Mouse (Mus musculus) kidney, postnatal 0 days (tissue): ENCODE results near the gene Id3. TPM values are rescaled to one million over a fixed set of nuclear protein-coding genes. Genes with fewer than 3 reads are reported as not detected.

ENCODE experiments used
- ATAC-seq: fragments of 200-750 bp; cut with Nextera tagmentation; replicated peaks from 2 replicates; pipeline ENCODE4 v1.8.0; 2017; ENCODE audit warnings: low read depth, moderate number of reproducible peaks, moderate TSS enrichment, moderate library complexity; ENCODE audit not compliant: low FRiP score
- DNase-seq: peaks from one replicate; pipeline ENCODE4 v3.0.0-alpha.2; 2016; ENCODE audit warnings: low spot score
- H3K27ac ChIP-seq: fragments of 300-500 bp; sonication (generic); 2 replicates; pipeline ENCODE4 v1.5.1; 2014; ENCODE audit warnings: mild to moderate bottlenecking
- H3K27me3 ChIP-seq: fragments of 300-500 bp; sonication (generic); 2 replicates; pipeline ENCODE4 v1.6.1; 2014; ENCODE audit warnings: low read length, mixed read lengths; ENCODE audit not compliant: insufficient read depth
- H3K36me3 ChIP-seq: fragments of 300-500 bp; sonication (generic); 2 replicates; pipeline ENCODE4 v1.6.1; 2014; ENCODE audit warnings: low read length, mixed read lengths; ENCODE audit not compliant: insufficient read depth
- H3K4me1 ChIP-seq: fragments of 300-500 bp; sonication (generic); replicated peaks from 2 replicates; pipeline ENCODE4 v1.6.1; 2014; ENCODE audit warnings: antibody characterized with exemption, low read length, mixed read lengths; ENCODE audit not compliant: insufficient read depth
- H3K4me2 ChIP-seq: fragments of 300-500 bp; sonication (generic); 2 replicates; pipeline ENCODE4 v1.6.1; 2014; ENCODE audit warnings: mild to moderate bottlenecking, low read length, moderate library complexity, mixed read lengths
- H3K4me3 ChIP-seq: fragments of 300-500 bp; sonication (generic); replicated peaks from 2 replicates; pipeline ENCODE4 v1.5.1; 2014; ENCODE audit warnings: low read depth, low read length
- H3K9ac ChIP-seq: fragments of 300-500 bp; sonication (generic); 2 replicates; pipeline ENCODE4 v1.6.1; 2014; ENCODE audit warnings: low read depth, low read length
- H3K9me3 ChIP-seq: fragments of 300-500 bp; sonication (generic); replicated peaks from 2 replicates; pipeline ENCODE4 v1.6.1; 2016; ENCODE audit warnings: low read length, inconsistent platforms, mixed read lengths
- CTCF ChIP-seq: IDR thresholded peaks from 2 replicates; pipeline ENCODE4 v1.5.1; 2016; ENCODE audit warnings: antibody characterized with exemption, low read depth, mild to moderate bottlenecking, moderate library complexity
- WGBS: fragments of 180-500 bp; shearing (Covaris S2); extraction: QIAGEN DNeasy Blood & Tissue Kit; methylation state at CpG from one replicate; pipeline ENCODE4 v1.1.7; 2014; 5-methylcytosine and 5-hydroxymethylcytosine counted together
- polyA plus RNA-seq: library from polyadenylated mRNA; unstranded; fragments of >200 nt; fragmentation: Nextera tagmentation; extraction: Ambion mirVana; gene quantifications from 2 replicates; pipeline ENCODE4 v1.2.1, GENCODE M21; 2015

The Id3 gene
- polyA plus RNA-seq, 1 experiment from 2014 or later: 829 TPM

DNA sequence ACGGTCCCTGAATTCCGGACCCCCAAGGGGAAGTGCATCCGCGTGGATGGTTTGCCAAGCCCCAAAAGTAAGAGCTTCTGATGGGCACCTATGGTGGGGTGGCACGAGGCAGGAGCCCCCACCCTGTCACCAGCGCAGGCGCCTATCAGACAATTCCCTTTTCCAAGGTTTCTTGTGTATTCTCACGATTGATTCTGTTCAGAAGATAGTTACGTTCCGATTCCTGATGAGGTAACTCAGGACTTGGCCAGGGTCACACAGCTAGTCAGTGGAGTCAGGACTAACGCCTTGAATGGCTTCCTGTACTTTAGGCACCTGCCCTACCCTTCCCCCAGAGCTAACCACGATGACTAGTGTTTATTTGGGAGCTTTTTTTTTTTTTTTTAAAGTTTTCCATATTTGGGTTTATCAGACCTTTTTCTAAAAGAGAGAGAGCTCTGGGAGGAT, 35.2 kb downstream of the Id3 start:
- H3K27me3 ChIP-seq: no peaks in the 10 kb centered on the region
- H3K4me1 ChIP-seq: peaks cover 3% of the 10 kb centered on the region
- no peak overlapping the region for H3K9ac ChIP-seq
- no peak overlapping the region for H3K4me2 ChIP-seq
- no peak for ATAC-seq
- H3K27ac ChIP-seq: no peak overlapping the region; the same call in 1 of the 2 replicates
- no peak for TF ChIP-seq CTCF
- H3K4me3 ChIP-seq: no peak overlapping the region
- H3K9me3 ChIP-seq: no peaks in the 10 kb centered on the region
- no peak for DNase-seq
- no peaks in the 10 kb centered on the region for H3K36me3 ChIP-seq
- WGBS: 78% methylated on average over 12 of the region's 12 CpGs

DNA sequence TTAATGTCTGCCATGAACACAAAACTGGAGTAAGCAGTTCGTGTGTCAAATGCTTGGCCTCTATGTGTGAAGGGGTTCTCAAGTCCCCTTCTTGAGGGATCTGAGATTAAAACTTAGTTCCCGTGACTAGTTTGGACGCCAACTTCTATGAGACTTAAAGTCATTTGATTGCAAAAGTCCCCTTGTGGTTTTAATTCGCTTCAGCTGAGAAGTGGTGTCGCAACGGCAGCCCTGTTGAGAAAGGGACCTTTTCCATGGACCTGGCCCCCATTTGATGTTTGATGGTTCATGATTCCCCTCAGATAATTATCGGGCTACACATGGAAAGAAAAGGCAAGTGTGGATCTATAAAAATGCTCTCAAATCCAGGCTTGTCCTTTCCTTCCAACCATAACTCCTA, 36.2 kb downstream of the Id3 start:
- no peak for DNase-seq
- ATAC-seq: no peak
- no peaks in the 10 kb centered on the region for H3K27me3 ChIP-seq
- H3K9ac ChIP-seq: no peak overlapping the region
- no peaks in the 10 kb centered on the region for H3K9me3 ChIP-seq
- H3K27ac ChIP-seq: no peak overlapping the region; the same call in 1 of the 2 replicates
- no peak overlapping the region for H3K4me3 ChIP-seq
- no peaks in the 10 kb centered on the region for H3K36me3 ChIP-seq
- WGBS: 92% methylated on average over 7 of the region's 7 CpGs
- H3K4me1 ChIP-seq: no peaks in the 10 kb centered on the region; the same call in none of the 2 replicates
- no peak for TF ChIP-seq CTCF
- peak overlapping the region; percentile 59; the same call in 1 of the 2 replicates for H3K4me2 ChIP-seq

DNA sequence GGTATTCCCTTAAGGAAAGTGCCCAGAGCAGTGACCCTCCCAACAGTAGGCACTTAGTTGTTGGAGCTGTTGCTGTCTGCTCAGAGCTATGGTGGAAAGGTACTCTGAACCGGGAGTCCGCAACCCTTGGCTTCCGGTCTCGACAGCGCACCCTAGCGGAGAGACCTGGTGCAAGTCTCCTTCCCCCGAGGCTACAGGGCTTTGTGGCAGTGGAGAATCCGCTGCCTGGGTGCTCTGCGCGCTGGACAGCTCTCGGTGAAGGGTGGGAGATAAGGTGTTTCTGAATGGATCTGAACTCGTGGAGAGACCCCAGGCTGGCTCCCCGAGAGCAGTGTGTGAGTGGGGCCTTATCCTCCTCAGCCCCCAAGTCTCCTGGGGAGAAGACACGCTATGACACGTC, 36.7 kb downstream of the Id3 start:
- peak; percentile 91 for DNase-seq
- Histone ChIP-seq H3K9me3 (no peaks in the 10 kb centered on the region), H3K9ac (peak overlapping the region; percentile 46), H3K27ac (peak overlapping the region; percentile 63; the same call in 1 of the 2 replicates), H3K4me3 (peak overlapping the region; percentile 30; the same call in 1 of the 2 replicates), H3K4me1 (no peaks in the 10 kb centered on the region; the same call in none of the 2 replicates), H3K36me3 (no peaks in the 10 kb centered on the region), H3K4me2 (peak overlapping the region; percentile 59), H3K27me3 (no peaks in the 10 kb centered on the region)
- peak; percentile 31; the same call in 1 of the 2 replicates for ATAC-seq
- WGBS: 11% methylated on average over 15 of the region's 15 CpGs
- TF ChIP-seq CTCF: peak; percentile 87

DNA sequence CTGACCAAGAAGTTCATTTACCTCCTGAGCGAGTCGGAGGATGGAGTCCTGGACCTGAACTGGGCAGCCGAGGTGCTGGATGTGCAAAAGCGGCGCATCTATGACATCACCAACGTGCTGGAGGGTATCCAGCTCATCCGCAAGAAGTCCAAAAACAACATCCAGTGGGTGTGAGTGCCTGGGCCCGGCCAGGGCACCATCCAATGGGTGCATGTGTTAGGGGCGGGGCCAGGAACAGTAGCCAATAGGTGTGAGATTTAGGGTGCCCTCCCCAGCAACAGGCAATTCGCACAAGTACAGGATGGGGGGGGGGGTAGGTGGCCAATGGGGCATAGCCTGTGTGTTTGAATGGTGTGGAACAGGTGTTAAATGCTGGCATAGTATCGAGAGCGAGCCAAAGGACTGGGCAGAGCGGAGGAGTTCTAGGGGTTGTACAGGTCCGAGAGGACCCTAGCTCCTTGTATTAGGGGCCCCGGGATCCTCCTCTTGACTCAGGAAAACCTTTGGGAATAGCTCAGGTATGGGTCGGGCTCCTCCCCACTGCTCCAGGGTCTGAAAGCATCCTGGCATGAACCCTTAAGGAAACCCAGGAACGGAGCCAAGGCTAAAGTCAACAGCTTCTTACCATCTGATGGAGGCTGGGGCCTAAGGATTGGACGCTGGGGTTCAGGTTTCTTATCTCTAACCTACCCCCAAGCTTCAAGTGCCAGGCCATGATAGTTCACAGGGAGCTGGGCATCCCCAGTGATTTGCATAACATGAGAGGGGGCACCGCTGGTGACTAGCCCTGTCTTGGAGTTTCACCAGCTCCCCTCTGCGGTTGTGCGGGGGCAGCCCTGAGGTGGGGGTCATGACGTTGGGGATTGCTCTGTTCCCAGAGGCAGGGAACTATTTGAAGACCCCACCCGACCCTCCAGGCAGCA, 37.4 kb downstream of the Id3 start:
- Histone ChIP-seq H3K27me3 (no peaks in the 10 kb centered on the region), H3K4me2 (peak overlapping the region; percentile 59), H3K27ac (peak overlapping the region; percentile 63; the same call in 1 of the 2 replicates), H3K9ac (peak overlapping the region; percentile 46), H3K36me3 (no peaks in the 10 kb centered on the region), H3K4me1 (no peaks in the 10 kb centered on the region; the same call in none of the 2 replicates), H3K9me3 (no peaks in the 10 kb centered on the region), H3K4me3 (peak overlapping the region; percentile 30; the same call in 1 of the 2 replicates)
- 20% methylated on average over 23 of the region's 23 CpGs for WGBS
- peak; percentile 90 for ATAC-seq
- peak; percentile 84 for DNase-seq
- no peak for TF ChIP-seq CTCF

DNA sequence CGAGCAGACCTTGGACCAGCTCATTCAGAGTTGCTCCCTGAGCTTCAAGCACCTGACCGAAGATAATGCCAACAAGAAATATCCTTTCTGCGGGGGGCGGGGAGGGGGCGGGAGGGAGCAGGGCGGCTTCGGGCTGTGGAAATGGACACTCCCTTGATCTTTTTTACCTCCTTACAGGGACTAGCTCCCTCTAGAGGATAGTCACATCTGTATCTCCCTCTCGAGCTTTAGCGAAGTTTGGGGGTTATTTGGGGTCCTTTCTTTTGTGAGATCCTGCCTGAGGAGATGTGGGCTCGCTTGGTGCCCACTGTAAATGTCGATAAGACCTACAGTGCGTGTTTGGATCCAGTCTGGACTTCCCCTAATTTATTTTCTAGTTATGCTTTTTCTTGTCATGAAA, 38.1 kb downstream of the Id3 start:
- no peak overlapping the region for H3K9ac ChIP-seq
- 37% methylated on average over 12 of the region's 12 CpGs for WGBS
- H3K36me3 ChIP-seq: no peaks in the 10 kb centered on the region
- TF ChIP-seq CTCF: peak; percentile 50; the same call in 1 of the 2 replicates
- no peak overlapping the region for H3K27ac ChIP-seq
- H3K9me3 ChIP-seq: no peaks in the 10 kb centered on the region
- ATAC-seq (no peak), DNase-seq (peak; percentile 58)
- H3K4me3 ChIP-seq: 0 out of 2 replicates have a peak overlapping the region, but pooled peaks have one; percentile 30
- H3K27me3 ChIP-seq: no peaks in the 10 kb centered on the region
- no peaks in the 10 kb centered on the region; the same call in none of the 2 replicates for H3K4me1 ChIP-seq
- peak overlapping the region; percentile 59 for H3K4me2 ChIP-seq

DNA sequence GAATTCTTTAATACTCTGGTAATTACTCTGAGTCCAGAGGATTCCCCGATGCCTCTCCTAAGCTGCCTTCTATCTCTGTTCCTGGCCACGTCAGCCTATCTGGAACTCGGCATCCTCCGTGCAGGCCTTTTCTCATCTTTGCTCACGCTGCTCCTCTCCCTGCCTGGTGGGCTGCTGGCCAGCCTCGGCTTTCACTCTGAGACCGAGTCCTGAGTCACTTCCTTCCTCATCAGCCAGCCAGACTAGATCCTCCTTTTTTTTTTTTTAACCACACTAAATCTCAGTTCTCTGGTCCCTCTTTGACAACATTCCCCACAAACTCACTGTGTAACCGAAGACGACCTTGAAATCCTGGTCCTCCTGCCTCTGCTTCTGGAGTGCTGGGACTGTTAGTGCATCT, 42.1 kb downstream of the Id3 start:
- WGBS: 53% methylated on average over 9 of the region's 9 CpGs
- Histone ChIP-seq H3K4me2 (peak overlapping the region; percentile 3; the same call in 1 of the 2 replicates), H3K4me3 (no peak overlapping the region), H3K9me3 (no peaks in the 10 kb centered on the region), H3K27me3 (no peaks in the 10 kb centered on the region), H3K36me3 (no peaks in the 10 kb centered on the region), H3K9ac (no peak overlapping the region), H3K27ac (no peak overlapping the region), H3K4me1 (no peaks in the 10 kb centered on the region)
- no peak for TF ChIP-seq CTCF
- DNase-seq (peak; percentile 61), ATAC-seq (no peak)
